Mouse (Mus musculus) gastrocnemius, adult 2 months (tissue): ENCODE data around the gene Hacl1. TPM values are rescaled to one million over a fixed set of nuclear protein-coding genes. Genes with fewer than 3 reads are reported as not detected.
A peak's percentile ranks its signal among the peaks of the same experiment; 100 is the strongest.

ENCODE experiments used
- DNase-seq: peaks from one replicate; pipeline ENCODE4 v3.0.0; 2022
- H3K27ac ChIP-seq: fragments of 200-600 bp; 2 replicates; pipeline ENCODE4 v1.8.1; 2022; ENCODE audit warnings: mild to moderate bottlenecking
- H3K4me3 ChIP-seq: fragments of 200-600 bp; 2 replicates; pipeline ENCODE4 v1.8.1; 2022; ENCODE audit warnings: mild to moderate bottlenecking, moderate library complexity
- CTCF ChIP-seq: fragments of 200-600 bp; IDR thresholded peaks from 2 replicates; pipeline ENCODE4 v1.8.1; 2022; ENCODE audit warnings: antibody characterized with exemption, mild to moderate bottlenecking, moderate library complexity
- intact Hi-C: fragments of 180-260 bp; cut with DNase I; formaldehyde crosslinking; loops from one replicate; pipeline ENCODE4 v1.15.1; 2025
- total RNA-seq, 2 experiments: library from RNA; stranded (reverse); gene quantifications; 2 replicates each; pipeline ENCODE4 v1.2.3; 2021

The Hacl1 gene
- total RNA-seq, 2 experiments from 2014 or later = 4.9 to 5.7 TPM

DNA sequence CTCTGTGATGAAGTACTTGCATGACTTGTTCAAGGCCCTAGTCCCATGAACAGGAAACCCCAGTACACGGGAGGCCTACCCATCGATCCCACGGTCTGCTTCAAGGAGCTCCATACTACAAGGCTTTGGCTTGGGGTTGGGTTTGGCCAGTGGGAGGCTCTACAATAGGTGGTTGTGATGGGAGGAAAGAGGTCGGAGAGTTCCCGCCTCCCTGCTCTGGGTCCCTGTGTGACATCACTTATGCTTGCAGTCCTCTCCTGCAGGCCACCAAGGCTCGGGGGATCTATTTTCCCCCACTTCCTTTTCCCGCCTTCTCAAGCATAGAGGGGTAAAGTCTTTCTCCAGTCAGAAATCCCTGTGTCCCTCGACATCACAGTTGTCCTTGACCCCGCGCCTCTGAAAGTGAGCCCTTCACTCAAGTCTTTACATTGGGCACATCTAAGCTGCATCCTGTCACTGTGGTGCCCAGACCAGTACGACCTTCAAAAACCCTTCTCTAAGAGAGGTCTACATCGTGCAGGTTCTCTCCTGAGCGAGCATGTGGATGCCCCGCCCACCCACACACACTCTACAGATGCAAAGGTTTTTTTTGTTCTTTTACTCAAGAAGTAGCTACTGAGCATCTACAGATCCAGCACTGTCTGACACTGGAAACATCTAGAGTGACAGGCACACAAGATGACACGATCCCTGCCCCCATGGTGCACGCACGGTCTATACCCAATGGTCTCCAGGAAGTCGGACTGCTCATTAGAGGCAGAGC lies 66.0 kb downstream of the Hacl1 start:
- Histone ChIP-seq H3K27ac (peak overlapping the region; percentile 68; the same call in 1 of the 2 replicates), H3K4me3 (no peak overlapping the region)
- DNase-seq = no peak
- intact Hi-C loops = no loop called here
- no peak for TF ChIP-seq CTCF

DNA sequence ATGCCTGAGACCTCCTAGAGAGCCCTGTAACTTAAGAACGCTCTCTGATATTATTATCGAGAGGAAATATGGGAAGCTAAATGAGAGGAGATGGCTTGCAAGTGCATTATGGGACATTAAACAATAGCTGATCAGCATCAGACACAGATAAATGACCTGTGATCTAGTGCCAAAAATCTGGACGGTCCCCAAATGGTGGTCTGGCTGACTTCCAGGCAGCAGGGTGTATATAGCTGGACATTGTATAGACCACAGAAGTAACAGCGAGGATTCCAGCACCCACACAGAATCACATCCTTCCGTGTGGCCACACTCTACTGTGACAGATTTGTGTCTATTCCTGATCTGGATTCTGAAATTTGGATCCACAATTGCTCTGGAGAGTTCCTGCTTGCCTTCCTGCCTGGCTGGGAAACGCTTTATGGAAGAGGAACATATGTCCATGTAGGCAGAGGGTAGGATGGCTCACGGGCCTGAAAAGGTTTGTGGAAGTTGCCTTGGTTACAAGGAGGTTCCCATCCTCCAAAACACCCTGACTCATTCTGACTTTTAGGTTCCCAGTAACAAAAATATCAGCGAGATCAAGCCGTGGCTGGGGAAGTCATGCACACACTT lies 68.4 kb downstream of the Hacl1 start:
- no peak overlapping the region for H3K27ac ChIP-seq
- DNase-seq = no peak
- no peak overlapping the region for H3K4me3 ChIP-seq
- intact Hi-C loops = no loop called here
- no peak for TF ChIP-seq CTCF

- intact Hi-C loops = no loop called here
- H3K4me3 ChIP-seq = no peak overlapping the region
- no peak for TF ChIP-seq CTCF
- DNase-seq = no peak
- H3K27ac ChIP-seq = no peak overlapping the region
Measured at GRCm38 (mm10) chr14:31571419-31571818, 69.7 kb downstream of the Hacl1 start.

DNA sequence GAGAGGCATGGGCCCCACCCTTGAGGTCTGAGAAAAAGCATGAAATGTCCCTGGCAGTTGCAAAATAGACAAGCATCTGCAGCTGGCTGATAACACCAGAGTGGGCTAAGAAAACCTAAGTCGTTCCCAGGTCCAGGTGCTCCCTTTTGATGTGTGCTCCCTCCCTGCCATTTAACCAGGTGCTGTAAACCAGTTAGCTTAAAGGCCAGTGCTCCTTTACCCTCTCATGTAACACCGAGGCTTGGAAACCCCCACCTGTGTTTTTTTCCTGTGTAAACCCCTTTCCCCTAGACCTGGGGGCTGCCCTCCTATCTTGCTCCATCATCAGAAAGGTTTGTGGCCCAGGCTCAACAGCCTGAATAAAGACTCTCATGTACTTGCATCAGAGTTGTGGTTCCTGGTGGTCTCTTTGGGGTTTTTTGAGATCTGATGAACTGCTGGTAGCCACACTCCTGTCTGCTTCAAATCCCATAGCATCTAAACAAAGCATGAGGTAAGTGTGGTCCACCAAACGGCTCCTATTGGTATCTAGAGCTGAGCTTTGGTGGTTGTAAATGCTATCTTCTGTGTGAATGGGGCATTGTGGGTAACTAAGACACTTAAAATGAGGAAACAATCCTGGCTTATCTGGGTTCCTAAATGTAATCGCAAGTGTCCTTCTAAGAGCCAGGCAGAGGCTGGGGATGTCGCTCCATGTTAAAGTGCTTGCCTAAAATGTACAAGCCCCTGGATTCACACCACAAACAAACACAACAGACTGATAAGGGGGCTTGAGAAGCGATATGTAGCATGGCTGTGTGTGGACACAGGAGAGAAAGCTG lies 70.7 kb downstream of the Hacl1 start:
- intact Hi-C loops = no loop called here
- no peak for TF ChIP-seq CTCF
- no peak overlapping the region for H3K27ac ChIP-seq
- no peak overlapping the region for H3K4me3 ChIP-seq
- DNase-seq = no peak

- no peak overlapping the region for H3K27ac ChIP-seq
- peak; percentile 29 for DNase-seq
- intact Hi-C loops = no loop called here
- H3K4me3 ChIP-seq = no peak overlapping the region
- no peak for TF ChIP-seq CTCF
Measured at GRCm38 (mm10) chr14:31569151-31569631, 71.9 kb downstream of the Hacl1 start.

DNA sequence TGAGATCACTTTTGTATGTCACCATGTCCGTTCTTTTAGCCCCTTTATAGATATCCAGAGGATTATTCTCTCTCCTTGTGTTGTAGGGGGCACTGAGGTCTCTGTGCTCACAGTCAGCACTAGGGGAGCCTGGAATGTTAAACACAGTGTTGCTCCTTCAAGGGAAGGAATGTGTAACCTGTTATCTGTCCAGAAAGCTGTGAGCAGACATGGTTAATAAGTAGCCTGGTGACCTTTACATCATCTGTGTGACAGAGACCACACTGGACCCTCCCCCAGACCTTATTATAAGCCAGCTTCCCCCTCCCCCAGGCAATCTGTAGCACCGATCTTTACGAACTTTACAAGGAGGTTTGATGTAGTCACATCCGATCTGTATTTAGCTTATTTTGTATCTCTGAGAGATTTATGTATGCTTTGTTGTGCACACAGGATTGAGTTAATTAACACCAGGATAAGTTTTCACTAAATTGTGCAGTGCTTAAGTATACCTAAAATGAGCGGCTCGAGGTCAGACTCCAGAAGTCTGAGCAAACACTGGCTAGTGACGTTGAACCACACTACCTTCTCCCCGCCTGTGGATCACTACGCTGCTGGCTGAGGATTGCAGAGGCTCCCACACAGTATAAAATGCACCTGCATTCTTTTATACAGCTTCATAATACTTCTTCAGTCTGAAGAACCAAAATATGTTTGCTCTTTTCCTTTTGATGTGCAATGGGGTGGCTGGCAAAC lies 75.4 kb downstream of the Hacl1 start:
- H3K27ac ChIP-seq = no peak overlapping the region; the same call in 1 of the 2 replicates
- DNase-seq = no peak
- no peak overlapping the region for H3K4me3 ChIP-seq
- intact Hi-C loops = no loop called here
- TF ChIP-seq CTCF = no peak

GRCm38 (mm10) chr14:31564452-31565179 lies 76.5 kb downstream of the Hacl1 start:
- peak overlapping the region; percentile 51; the same call in 1 of the 2 replicates for H3K27ac ChIP-seq
- intact Hi-C loops = no loop called here
- no peak overlapping the region for H3K4me3 ChIP-seq
- peak; percentile 33 for DNase-seq
- no peak for TF ChIP-seq CTCF

DNA sequence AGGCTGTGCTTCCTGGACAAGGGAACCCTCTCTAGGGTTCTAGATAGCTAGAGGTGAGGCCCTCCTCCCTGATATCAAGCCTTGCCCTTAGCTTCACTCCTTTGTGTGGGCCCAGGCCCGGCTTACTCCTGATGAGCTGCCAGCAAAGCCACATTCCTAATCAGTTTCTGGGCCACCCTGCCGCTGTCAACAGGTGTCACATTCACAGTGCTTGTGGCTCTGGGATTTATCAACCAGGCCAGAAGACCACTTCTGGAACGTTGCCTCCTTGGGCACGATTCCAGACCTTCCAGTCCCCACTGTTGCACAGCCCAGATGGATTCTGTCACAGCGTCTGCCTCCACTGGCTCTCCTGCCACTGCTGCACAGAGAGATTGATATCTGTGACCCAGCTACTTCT lies 80.2 kb downstream of the Hacl1 start:
- no peak for DNase-seq
- intact Hi-C loops = no loop called here
- H3K4me3 ChIP-seq = no peak overlapping the region
- H3K27ac ChIP-seq = no peak overlapping the region
- no peak for TF ChIP-seq CTCF

GRCm38 (mm10) chr14:31559216-31559615 lies 81.9 kb downstream of the Hacl1 start:
- no peak overlapping the region for H3K27ac ChIP-seq
- intact Hi-C loops = no loop called here
- no peak for DNase-seq
- H3K4me3 ChIP-seq = no peak overlapping the region
- no peak for TF ChIP-seq CTCF

GRCm38 (mm10) chr14:31557784-31558183 lies 83.3 kb downstream of the Hacl1 start:
- DNase-seq = peak; percentile 51
- no peak overlapping the region; the same call in 1 of the 2 replicates for H3K27ac ChIP-seq
- no peak overlapping the region for H3K4me3 ChIP-seq
- no peak for TF ChIP-seq CTCF
- intact Hi-C loops = loop anchor here (2.0 kb wide), 1 partner anchor 21 kb away; no protein-coding TSS in a partner anchor

DNA sequence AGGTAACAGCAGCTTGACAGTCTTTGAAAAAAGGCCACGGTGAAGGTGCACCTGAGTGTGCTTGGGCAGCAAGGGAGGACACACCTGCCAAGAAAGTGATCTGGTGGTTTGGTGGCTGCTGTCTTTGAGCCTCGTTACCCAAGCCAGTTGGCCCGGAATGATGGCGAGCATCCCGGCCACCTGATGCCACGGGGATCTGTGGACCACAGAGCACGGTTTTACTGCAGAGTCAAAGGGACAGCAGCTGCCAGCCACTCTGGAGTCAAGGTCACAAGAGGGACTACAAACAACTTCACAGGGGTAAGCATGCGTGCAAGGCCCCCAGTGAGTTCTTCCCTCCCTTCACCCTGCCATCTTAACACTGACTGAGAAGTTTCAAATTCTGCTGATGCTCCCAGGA lies 83.8 kb downstream of the Hacl1 start:
- peak; percentile 86 for DNase-seq
- peak overlapping the region; percentile 80 for H3K27ac ChIP-seq
- H3K4me3 ChIP-seq = peak overlapping the region; percentile 28; the same call in 1 of the 2 replicates
- intact Hi-C loops = loop anchor here (2.0 kb wide), 1 partner anchor 20 kb away; no protein-coding TSS in a partner anchor
- TF ChIP-seq CTCF = no peak
